Mouse (Mus musculus) CD4-positive naive resting alpha-beta T cell, adult 76 days (primary cell): ENCODE data around the gene Olfr1288. TPM values are rescaled to one million over a fixed set of nuclear protein-coding genes. Genes with fewer than 3 reads are reported as not detected.

Experiments
- total RNA-seq: library from RNA; stranded (reverse); gene quantifications from one replicate; pipeline ENCODE4 v1.2.4, GENCODE M21; 2023

Olfr1288 gene
- total RNA-seq, result not detected

DNA sequence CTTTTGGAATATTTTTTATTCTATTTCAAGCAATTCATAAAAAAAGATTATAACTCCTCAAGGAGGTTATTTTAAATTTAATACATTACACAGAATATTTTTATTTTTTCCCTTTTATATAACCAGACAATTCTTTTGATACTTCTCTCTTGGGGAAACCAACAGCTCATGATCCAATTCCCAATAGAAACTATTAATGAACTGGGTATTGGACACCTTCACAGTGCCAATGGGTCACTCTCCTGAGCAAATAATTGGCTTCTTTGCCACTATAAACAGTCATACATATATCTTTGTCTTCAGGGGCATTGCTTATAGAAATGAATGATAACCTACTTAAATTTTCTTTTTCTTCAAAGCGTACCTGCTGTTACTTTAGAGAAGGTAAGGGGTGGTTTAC lies at the start of gene Olfr1288:
Gene Olfr1288 (plus strand): TSS at position 301 of the 400 bp plus-strand sequence.

DNA sequence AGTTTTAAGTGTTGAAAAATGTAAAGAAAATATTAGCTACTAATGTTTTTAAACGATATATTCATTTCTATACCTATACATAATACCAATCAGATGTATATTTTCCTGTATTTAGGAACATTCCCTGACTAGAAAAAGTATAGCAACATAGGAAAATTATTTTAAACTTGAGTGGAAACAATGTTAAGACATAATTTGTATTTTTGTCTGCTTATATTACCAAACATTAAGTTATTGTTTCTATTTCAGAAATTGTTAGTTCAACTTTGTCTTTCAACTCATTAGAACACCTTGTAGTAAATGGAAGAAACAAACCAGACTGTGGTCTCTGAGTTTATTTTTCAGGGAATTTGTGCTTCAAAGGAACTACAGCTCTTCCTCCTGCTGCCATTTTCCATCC lies 25.1 kb upstream of the Olfr1288 start, which contains the start of gene Olfr1287:
Gene Olfr1287 (plus strand): TSS at position 301 of the 400 bp plus-strand sequence.

DNA sequence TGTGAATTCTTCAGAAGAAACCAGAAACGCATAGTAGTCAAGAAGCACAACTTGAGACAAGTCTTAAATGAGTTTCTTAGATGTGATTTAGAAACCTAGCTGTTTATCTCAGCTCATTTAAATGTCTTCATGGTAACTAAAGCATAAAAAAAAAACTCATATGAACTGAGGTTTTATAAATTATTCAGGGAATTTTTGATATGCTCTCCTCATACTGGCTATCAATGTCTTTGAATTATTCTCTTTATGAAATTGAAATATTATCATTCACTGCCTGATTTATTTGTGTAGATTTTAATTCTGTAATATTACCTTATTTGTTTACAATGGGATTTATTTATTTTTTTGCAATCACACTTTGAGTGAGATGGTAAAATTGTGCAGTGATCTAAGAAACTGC lies 6.6 kb downstream of the Olfr1288 start, which contains the start of gene Olfr1289:
Gene Olfr1289 (plus strand): TSS at position 301 of the 400 bp plus-strand sequence.

DNA sequence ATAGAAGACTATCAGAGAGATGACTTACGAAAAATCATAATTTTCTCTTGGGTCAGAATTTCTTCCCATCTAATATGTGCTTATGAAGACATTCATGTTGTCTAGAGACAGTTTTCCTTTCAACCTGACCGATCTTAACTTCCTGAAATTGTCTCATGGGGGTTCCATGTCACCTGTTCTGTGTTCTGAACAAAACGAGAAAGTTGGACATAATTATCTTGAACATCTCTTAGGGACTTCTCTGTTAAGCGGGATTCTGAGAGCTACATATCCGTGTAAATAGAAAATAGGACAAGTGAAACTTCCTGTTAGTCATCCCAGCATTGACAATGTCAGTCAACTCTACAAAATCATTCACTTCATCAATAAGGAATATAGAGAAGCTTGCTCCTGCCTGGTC lies 19.8 kb downstream of the Olfr1288 start, which contains the start of gene Olfr1290:
Gene Olfr1290 (minus strand): TSS at position 101 of the 400 bp plus-strand sequence.

DNA sequence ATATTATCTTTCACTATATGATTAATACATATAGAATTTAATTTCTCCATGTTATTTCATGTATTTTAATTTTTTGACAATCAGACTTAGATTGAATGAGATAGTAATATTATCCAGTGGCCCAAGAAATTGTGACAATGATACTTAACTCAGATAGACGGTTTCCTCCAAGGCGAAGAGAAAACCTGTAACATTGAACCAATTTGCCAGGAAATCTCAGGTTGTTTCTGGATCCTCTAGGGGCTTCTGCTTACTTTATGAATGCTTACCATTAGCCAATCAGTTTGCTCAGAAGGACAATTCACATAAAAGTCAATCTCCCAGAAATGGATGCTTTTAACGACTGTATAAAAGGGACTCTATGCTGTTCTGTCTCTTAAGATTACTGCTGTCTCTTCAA lies 23.0 kb downstream of the Olfr1288 start, which contains the start of gene Olfr1291-ps1:
Gene Olfr1291-ps1 (plus strand): TSS at position 301 of the 400 bp plus-strand sequence.

DNA sequence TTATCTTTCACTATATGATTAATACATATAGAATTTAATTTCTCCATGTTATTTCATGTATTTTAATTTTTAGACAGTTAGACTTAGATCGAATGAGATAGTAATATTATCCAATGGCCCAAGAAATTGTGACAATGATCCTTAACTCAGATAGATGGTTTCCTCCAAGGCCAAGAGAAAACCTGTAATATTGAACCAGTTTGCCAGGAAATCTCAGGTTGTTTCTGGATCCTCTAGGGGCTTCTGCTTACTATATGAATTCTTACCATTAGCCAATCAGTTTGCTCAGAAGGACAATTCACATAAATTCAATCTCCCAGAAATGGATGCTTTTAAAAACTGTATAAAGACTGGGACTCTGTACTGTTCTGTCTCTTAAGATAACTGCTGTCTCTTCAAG lies 51.0 kb downstream of the Olfr1288 start, which contains the start of gene Olfr1293-ps:
Gene Olfr1293-ps (plus strand): TSS at position 301 of the 400 bp plus-strand sequence.

Other genes with a start within 250 kb of the Olfr1288 start
- not detected for gene 4930430A15Rik, start 244.5 kb upstream of the Olfr1288 start, total RNA-seq
- gene Olfr1275, start 238.8 kb upstream of the Olfr1288 start, total RNA-seq, result not detected
- gene Olfr1276, start 219.6 kb upstream of the Olfr1288 start, total RNA-seq, result not detected
- not detected for gene Olfr1277, start 200.0 kb upstream of the Olfr1288 start, total RNA-seq
- gene Olfr1278, start 184.0 kb upstream of the Olfr1288 start, total RNA-seq, result not detected
- gene Olfr1279, start 173.5 kb upstream of the Olfr1288 start, total RNA-seq, result not detected
- not detected for gene Olfr1280, start 160.1 kb upstream of the Olfr1288 start, total RNA-seq
- not detected for gene Olfr1281, start 147.6 kb upstream of the Olfr1288 start, total RNA-seq
- gene Olfr1282, start 138.0 kb upstream of the Olfr1288 start, total RNA-seq, result not detected
- gene Olfr1283, start 107.3 kb upstream of the Olfr1288 start, total RNA-seq, result not detected
- gene Olfr1284, start 98.6 kb upstream of the Olfr1288 start, total RNA-seq, result not detected
- not detected for gene Olfr1286, start 51.0 kb upstream of the Olfr1288 start, total RNA-seq
- gene Olfr1287, start 25.0 kb upstream of the Olfr1288 start, total RNA-seq, result not detected
- not detected for gene Olfr1289, start 6.7 kb downstream of the Olfr1288 start, total RNA-seq
- not detected for gene Olfr1290, start 19.7 kb downstream of the Olfr1288 start, total RNA-seq
- not detected for gene Olfr1291-ps1, start 23.1 kb downstream of the Olfr1288 start, total RNA-seq
- gene Olfr1293-ps, start 51.1 kb downstream of the Olfr1288 start, total RNA-seq, result not detected
- not detected for gene Olfr1294, start 66.2 kb downstream of the Olfr1288 start, total RNA-seq
- gene Olfr1295, start 95.6 kb downstream of the Olfr1288 start, total RNA-seq, result not detected
- gene Olfr1297, start 152.4 kb downstream of the Olfr1288 start, total RNA-seq, result not detected
- gene Olfr1298, start 175.1 kb downstream of the Olfr1288 start, total RNA-seq, result not detected
- not detected for gene Olfr1299, start 187.3 kb downstream of the Olfr1288 start, total RNA-seq